Mouse (Mus musculus) olfactory bulb, adult 2 months (tissue): ENCODE results near the gene Nxf1.

Source experiments
- CTCF ChIP-seq: fragments of 200-500 bp; IDR thresholded peaks from 2 replicates; pipeline ENCODE4 v1.5.1; 2012; ENCODE audit warnings: low read depth, mild to moderate bottlenecking, low read length, moderate library complexity; ENCODE audit not compliant: insufficient read depth
- POLR2A ChIP-seq: fragments of 200-500 bp; IDR thresholded peaks from 2 replicates; pipeline ENCODE4 v1.6.1; 2012; ENCODE audit warnings: mild to moderate bottlenecking, low read depth, low read length, moderate library complexity; ENCODE audit not compliant: insufficient read depth

DNA sequence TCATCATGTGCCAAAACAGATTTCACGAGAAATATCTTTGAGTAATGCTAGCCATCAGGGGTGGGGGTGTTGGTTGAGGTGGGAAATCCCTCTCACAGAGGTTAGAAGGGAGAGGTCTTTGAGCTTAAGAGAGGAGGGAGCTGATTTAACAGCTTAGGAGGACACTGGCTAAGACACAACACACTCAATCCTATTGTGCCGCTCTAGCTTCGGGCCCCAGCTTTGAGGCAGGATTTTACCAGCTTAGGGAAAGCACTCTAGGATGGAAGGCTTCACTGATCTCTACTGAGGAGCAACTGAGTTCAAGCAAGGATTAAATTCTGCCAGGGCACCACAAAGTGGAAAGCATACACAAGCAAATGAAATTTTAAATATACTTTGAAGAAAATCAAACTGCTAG, 60.1 kb downstream of the Nxf1 start:
- TF ChIP-seq POLR2A (no peak), CTCF (no peak)
